In genomic region chr7:37178256-37178655, GRCm38 (mm10) we compare ENCODE assay signal across 22 mouse cellular contexts.
DNase-seq lines count a peak whose midpoint lies in the region; ATAC-seq lines count a peak whose summit lies in the region.
"Had no signal": no experiment of that assay in that cellular context is flagged by ENCODE, and none has a peak within 500 bp of the region (broad histone marks: within the 10 kb centered on the region; RNA-seq: fewer than 3 reads in every experiment).

No protein-coding gene starts in this region.

- no peaks in the 10 kb centered on the region for H3K9me3 ChIP-seq in embryonic facial prominence, embryonic 10.5 days
- H3K9me3 ChIP-seq in limb, embryonic 10.5 days (replicated peaks), result no peaks in the 10 kb centered on the region
- H3K9me3 ChIP-seq: embryonic facial prominence, embryonic 12.5 days; embryonic facial prominence, embryonic 15.5 days; hindbrain, embryonic 12.5 days; hindbrain, embryonic 15.5 days; intestine, embryonic 15.5 days had no signal

- no peak overlapping the region for H3K4me3 ChIP-seq in embryonic facial prominence, embryonic 10.5 days
- H3K4me3 ChIP-seq in limb, embryonic 10.5 days, result no peak overlapping the region
- H3K4me3 ChIP-seq: embryonic facial prominence, embryonic 12.5 days; embryonic facial prominence, embryonic 15.5 days; heart, adult 2 months; hindbrain, embryonic 12.5 days; hindbrain, embryonic 15.5 days; intestine, embryonic 15.5 days had no signal

- no peaks in the 10 kb centered on the region for H3K27me3 ChIP-seq in embryonic facial prominence, embryonic 10.5 days (replicated peaks; ENCODE audit: low read depth, poor library complexity, severe bottlenecking)
- H3K27me3 ChIP-seq in limb, embryonic 10.5 days (ENCODE audit: low read depth, poor library complexity, severe bottlenecking), result no peaks in the 10 kb centered on the region
- H3K27me3 ChIP-seq: embryonic facial prominence, embryonic 12.5 days; embryonic facial prominence, embryonic 15.5 days; hindbrain, embryonic 12.5 days; hindbrain, embryonic 15.5 days; intestine, embryonic 15.5 days had no signal

- WGBS in embryonic facial prominence, embryonic 10.5 days, result 31% methylated on average over 4 of the region's 4 CpGs
- whole genome bisulfite sequencing in limb, embryonic 10.5 days, result 23% methylated on average over 4 of the region's 4 CpGs

- DNase-seq in embryo, embryonic 10.5 days (ENCODE audit: low spot score), result peak; percentile 60
- DNase-seq in embryonic facial prominence, embryonic 10.5 days (ENCODE audit: low spot score), result peak; percentile 29
- DNase-seq in limb, embryonic 10.5 days (ENCODE audit: low spot score), result no peak
- no peak for DNase-seq in adrenal gland, adult (ENCODE audit: inconsistent age in 2 of 2, low spot score in 1 of 2)
- no peak for DNase-seq in right cerebral cortex, postnatal 36 days (ENCODE audit: low spot score in 2 of 2)
- DNase-seq: adrenal gland, adult 8-10 months; adrenal gland, postnatal 25 days; cerebellum, adult 2 months; cerebellum, adult 9-11 months; cerebellum, postnatal 25 days; forebrain, postnatal 0 days; gastrocnemius, postnatal 36 days; heart, adult 2 months; kidney, adult 11 months had no signal

- H3K36me3 ChIP-seq in embryonic facial prominence, embryonic 10.5 days (replicated peaks), result no peaks in the 10 kb centered on the region
- no peaks in the 10 kb centered on the region for H3K36me3 ChIP-seq in limb, embryonic 10.5 days
- H3K36me3 ChIP-seq: embryonic facial prominence, embryonic 12.5 days; embryonic facial prominence, embryonic 15.5 days; hindbrain, embryonic 12.5 days; hindbrain, embryonic 15.5 days; intestine, embryonic 15.5 days had no signal

- no peak for ATAC-seq in megakaryocyte-erythroid progenitor cell, adult 5-6 weeks (replicated peaks; ENCODE audit: low FRiP score, low TSS enrichment, poor library complexity, severe bottlenecking)
- ATAC-seq: CD4-positive, CD25-positive, alpha-beta regulatory T cell, adult 4 months; forebrain, embryonic 14.5 days; forebrain, postnatal 0 days; intestine, embryonic 15.5 days had no signal

- 0 out of 2 replicates have a peak overlapping the region, but pooled peaks have one; percentile 21 for H3K27ac ChIP-seq in embryonic facial prominence, embryonic 10.5 days (replicated peaks)
- H3K27ac ChIP-seq in limb, embryonic 10.5 days, result peak overlapping the region; percentile 75
- H3K27ac ChIP-seq: embryonic facial prominence, embryonic 12.5 days; embryonic facial prominence, embryonic 15.5 days; heart, adult 2 months; hindbrain, embryonic 12.5 days; hindbrain, embryonic 15.5 days; intestine, embryonic 15.5 days had no signal

- H3K4me1 ChIP-seq in embryonic facial prominence, embryonic 10.5 days, result peaks cover 30% of the 10 kb centered on the region
- H3K4me1 ChIP-seq in limb, embryonic 10.5 days, result peaks cover 59% of the 10 kb centered on the region
- H3K4me1 ChIP-seq: embryonic facial prominence, embryonic 15.5 days had no signal

Comparison
In these comparisons a context has a peak if more than half of its experiments do, and no peak if none do; other contexts are left out.
1. DNase-seq: peak in embryo, embryonic 10.5 days (single experiment) and embryonic facial prominence, embryonic 10.5 days (single experiment); none in limb, embryonic 10.5 days (single experiment), adrenal gland, adult (0 of 2) and right cerebral cortex, postnatal 36 days (0 of 2).